Mouse (Mus musculus): ENCODE measurements at regions not wholly inside any gene's neighbourhood (a gene's known extent, or its start where the extent isn't known, plus 50 kb on each side); places are given as distances from the start of the nearest gene placed in this dataset.

DNA sequence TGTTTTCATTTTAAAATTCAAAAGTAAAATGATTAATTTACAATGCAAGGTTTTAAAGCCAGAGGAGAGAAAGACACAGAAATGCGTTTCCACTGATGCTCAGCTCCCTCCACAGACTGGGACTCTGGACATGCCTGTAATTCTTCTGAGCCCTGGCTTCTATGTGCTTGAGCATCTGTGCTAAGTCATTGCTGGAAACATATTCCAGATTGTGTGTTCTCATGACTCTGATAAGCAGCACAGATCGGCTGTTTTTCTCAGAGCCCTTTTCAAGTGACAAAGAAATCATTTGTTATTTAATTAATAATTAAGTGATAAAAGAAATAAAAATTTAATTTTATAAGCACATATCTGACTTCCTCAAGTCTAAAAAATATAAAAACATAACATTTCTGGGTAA lies 127.3 kb upstream of the Tfap2d start:
- no peaks in the 10 kb centered on the region for H3K9me3 ChIP-seq (replicated peaks)
- ATAC-seq: no peak
- no peak overlapping the region for H3K4me3 ChIP-seq
- no peak overlapping the region for H3K9ac ChIP-seq
- 77% methylated on average over 2 of the region's 2 CpGs for WGBS
- H3K27ac ChIP-seq: no peak overlapping the region
- no peaks in the 10 kb centered on the region for H3K27me3 ChIP-seq
- H3K4me2 ChIP-seq: no peak overlapping the region
- no peaks in the 10 kb centered on the region for H3K4me1 ChIP-seq
- H3K36me3 ChIP-seq (ENCODE audit: poor library complexity, severe bottlenecking): no peaks in the 10 kb centered on the region

GRCm38 (mm10) chr1:18976705-18977309 lies 126.0 kb upstream of the Tfap2d start:
- H3K27me3 ChIP-seq: no peaks in the 10 kb centered on the region
- 41% methylated on average over 10 of the region's 10 CpGs for WGBS
- no peak overlapping the region for H3K4me2 ChIP-seq
- no peaks in the 10 kb centered on the region for H3K4me1 ChIP-seq
- no peaks in the 10 kb centered on the region for H3K36me3 ChIP-seq (ENCODE audit: poor library complexity, severe bottlenecking)
- no peak overlapping the region for H3K4me3 ChIP-seq
- H3K9me3 ChIP-seq (replicated peaks): no peaks in the 10 kb centered on the region
- ATAC-seq: 0 out of 2 replicates have a peak, but pooled peaks have one; percentile 55
- H3K9ac ChIP-seq: no peak overlapping the region
- no peak overlapping the region for H3K27ac ChIP-seq

DNA sequence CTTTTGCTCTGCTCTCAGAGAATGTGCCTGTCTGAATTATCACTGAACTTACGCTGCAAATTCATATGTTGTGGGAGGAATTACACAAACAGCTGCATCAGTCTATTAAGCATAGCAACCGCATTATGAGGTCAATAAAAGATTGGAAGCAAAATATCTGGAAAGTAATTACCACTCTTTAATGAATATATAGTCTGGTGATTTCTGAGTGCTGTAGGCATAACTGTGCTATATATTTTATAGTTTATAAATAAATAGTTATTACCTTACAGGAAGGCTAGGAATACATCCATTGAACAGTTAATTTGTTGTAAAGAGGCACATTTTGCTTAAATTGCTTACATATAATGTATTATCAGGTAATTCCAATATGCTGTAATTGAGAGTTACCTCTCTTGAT lies 123.7 kb upstream of the Tfap2d start:
- no peaks in the 10 kb centered on the region for H3K4me1 ChIP-seq
- H3K4me3 ChIP-seq: no peak overlapping the region
- WGBS: 86% methylated on average over 2 of the region's 2 CpGs
- H3K36me3 ChIP-seq (ENCODE audit: poor library complexity, severe bottlenecking): no peaks in the 10 kb centered on the region
- no peak overlapping the region for H3K9ac ChIP-seq
- H3K27me3 ChIP-seq: no peaks in the 10 kb centered on the region
- no peak overlapping the region for H3K27ac ChIP-seq
- H3K9me3 ChIP-seq (replicated peaks): no peaks in the 10 kb centered on the region
- ATAC-seq: no peak
- no peak overlapping the region for H3K4me2 ChIP-seq

- Histone ChIP-seq H3K4me2 (no peak overlapping the region), H3K9me3 (replicated peaks) (no peaks in the 10 kb centered on the region), H3K27ac (no peak overlapping the region), H3K36me3 (ENCODE audit: poor library complexity, severe bottlenecking) (no peaks in the 10 kb centered on the region), H3K27me3 (no peaks in the 10 kb centered on the region), H3K4me1 (no peaks in the 10 kb centered on the region), H3K9ac (no peak overlapping the region), H3K4me3 (no peak overlapping the region)
- ATAC-seq: no peak
- 90% methylated on average over 1 of the region's 1 CpGs for WGBS
Observed at GRCm38 (mm10) chr1:19016778-19017177, 86.0 kb upstream of the Tfap2d start.

Measured in forebrain, embryonic 13.5 days (tissue).